Mouse (Mus musculus) kidney, adult 2 months (tissue): ENCODE data around the gene Klhl9.
"Not testable (repeated sequence)": the region's sequence is repeated elsewhere in the genome, so short reads cannot be mapped to it uniquely, and the experiment has no call there.

Source experiments
- CTCF ChIP-seq: fragments of 200-500 bp; conservative IDR thresholded peaks from 2 replicates; pipeline ENCODE4 v1.5.1; 2011; ENCODE audit warnings: low read depth, mild to moderate bottlenecking, control low read depth, low read length, moderate library complexity, mixed read lengths; ENCODE audit not compliant: insufficient read depth, insufficient read length
- POLR2A ChIP-seq: fragments of 200-500 bp; IDR thresholded peaks from one replicate; pipeline ENCODE4 v1.6.1; 2011; ENCODE audit warnings: low read depth, low read length, control low read depth

GRCm38 (mm10) chr4:88758751-88759150 is 36.5 kb upstream of the Klhl9 start:
- TF ChIP-seq POLR2A, CTCF: not testable (repeated sequence)
